Mouse (Mus musculus) gastrocnemius, postnatal 25 days (tissue): ENCODE results near the gene Fbxl12. TPM values are rescaled to one million over a fixed set of nuclear protein-coding genes. Genes with fewer than 3 reads are reported as not detected.
A peak's percentile ranks its signal among the peaks of the same experiment; 100 is the strongest.
"Not testable (repeated sequence)": the region's sequence is repeated elsewhere in the genome, so short reads cannot be mapped to it uniquely, and the experiment has no call there.

Experiments used
- DNase-seq: peaks from one replicate; pipeline ENCODE4 v3.0.0; 2022
- long read RNA-seq, 2 experiments: library from polyadenylated mRNA; stranded (forward); transcript quantifications; one replicate each; pipeline ENCODE4 v2.0.0; 2021
- total RNA-seq, 2 experiments: library from RNA; stranded (reverse); gene quantifications; 1 replicate in 1 of 2; 2 replicates in 1 of 2; pipeline ENCODE4 v1.2.3; 2021

Fbxl12 gene
- 1 to 10 TPM; 4.7 to 5.1 TPM for total RNA-seq
- long read RNA-seq, experiment 1, partial matches to known transcripts = 0 of 6 reads
- long read RNA-seq, experiment 1, other reads (novel, unspliced or antisense) = 2 of 6 reads
- long read RNA-seq, experiment 2, partial matches to known transcripts = 0 of 1 reads
- long read RNA-seq, experiment 2, other reads (novel, unspliced or antisense) = 1 of 1 reads

DNA sequence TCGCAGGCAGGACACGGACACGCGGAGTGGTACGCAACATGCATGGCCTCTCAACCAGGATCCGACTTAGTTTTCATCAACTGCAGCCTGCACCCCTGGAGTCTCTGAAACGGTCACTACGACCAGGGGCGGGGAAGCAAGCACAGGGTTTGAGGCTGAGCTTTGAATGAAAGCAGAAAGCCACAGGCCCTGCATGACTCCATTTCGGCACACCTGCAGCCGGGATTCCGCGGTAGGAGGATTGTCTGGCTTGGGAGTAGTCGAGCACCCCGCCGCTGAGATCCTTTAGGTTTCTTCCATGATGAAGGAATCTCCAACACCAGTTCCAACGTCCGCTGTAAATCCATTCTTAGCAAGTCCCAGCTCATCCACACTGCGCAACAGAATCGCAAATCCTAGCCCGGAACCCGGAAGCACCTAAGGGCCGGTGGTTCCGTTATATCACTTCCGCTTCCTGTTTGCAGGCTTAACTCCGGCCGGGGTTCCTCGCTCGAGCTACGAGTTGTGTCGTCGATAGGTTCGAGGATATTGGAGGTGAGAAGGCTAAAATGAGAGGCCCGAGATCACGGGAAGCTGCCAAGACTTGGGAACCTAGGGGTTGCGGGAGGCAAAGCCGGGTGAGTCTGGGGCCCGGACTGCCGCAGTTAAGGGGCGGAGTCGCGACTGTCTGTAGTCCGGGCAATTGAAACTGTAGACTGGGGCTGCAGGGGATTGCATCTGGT, at the start of gene Fbxl12:
TSS of gene Fbxl12 (minus strand) at position 408 of the 722 bp plus-strand sequence.
- peak; percentile 60 for DNase-seq

GRCm38 (mm10) chr9:20692863-20693262, 48.3 kb upstream of the Fbxl12 start:
- no peak for DNase-seq

DNA sequence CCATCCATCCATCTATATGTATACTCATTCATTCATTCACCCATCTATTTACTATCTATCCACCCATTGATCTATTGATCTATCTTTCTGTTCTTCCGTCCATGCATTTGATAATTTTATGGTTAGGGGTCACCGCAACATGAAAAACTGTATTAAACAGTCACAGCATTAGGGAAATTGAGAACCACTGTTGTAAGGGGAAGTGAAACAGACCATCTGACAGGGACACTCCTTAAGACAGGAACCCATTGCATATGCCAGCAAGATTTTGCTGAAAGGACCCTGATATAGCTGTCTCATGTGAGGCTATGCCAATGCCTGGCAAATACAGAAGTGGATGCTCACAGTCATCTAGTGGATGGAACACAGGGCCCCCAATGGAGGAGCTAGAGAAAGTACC, 45.9 kb upstream of the Fbxl12 start:
- DNase-seq = not testable (repeated sequence)

DNA sequence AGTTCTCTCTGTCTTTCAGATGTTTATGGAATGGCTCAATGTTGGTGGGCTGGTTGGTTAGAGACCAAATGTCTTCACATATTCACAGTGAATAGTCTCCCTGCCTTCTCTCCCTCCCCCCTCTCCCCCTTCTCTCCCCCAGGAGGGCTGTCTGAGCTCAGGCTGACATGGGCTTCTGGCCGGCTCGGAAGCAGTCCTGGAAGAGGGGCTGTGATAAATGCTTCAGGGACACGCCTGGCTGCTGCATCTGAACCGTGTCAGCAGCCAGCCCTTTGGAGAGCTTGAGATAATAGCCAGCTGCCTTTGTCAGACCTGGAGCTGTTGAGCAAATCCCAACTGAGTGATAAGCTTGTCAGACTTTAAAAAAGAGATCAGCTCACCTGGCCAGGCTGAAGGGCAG, 45.3 kb upstream of the Fbxl12 start:
- DNase-seq = no peak

DNA sequence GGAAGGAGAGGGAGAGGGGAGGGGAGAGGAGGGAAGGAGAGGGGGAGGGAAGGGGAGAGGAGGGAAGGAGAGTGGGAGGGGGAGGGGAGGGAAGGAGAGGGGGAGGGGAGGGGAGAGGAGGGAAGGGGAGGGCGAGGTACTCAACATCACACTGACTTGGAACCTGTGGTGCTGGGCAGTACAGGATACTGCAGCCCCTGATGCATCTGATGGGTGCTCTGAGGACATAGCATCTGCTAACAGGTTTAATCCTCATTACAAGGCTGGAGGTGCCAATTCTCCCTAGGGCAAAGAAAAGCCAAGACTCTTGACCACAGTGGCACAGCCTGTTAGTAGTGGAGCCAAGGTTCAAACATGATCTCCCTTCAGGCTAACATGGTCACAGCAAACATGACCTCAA, 44.8 kb upstream of the Fbxl12 start:
- DNase-seq = no peak

GRCm38 (mm10) chr9:20685081-20685861, 40.7 kb upstream of the Fbxl12 start:
- no peak for DNase-seq

DNA sequence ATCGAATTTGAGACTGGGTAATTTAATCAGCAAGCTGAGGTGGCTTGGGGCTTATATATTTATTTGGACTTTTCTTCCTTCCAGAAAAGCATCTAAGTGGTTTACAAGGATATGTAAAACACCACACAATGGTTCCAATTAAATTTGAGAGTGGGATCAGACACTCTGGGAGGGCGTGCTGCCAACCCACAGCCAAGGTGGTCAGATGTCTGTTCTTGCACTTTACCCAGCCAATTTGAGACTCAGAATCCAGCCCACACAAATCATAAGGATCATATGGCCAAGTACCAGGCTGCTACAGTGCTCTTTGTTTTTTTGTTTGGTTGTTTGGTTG, 37.8 kb upstream of the Fbxl12 start:
- DNase-seq = no peak

- DNase-seq = no peak
These were observed 37.2 kb upstream of the Fbxl12 start for GRCm38 (mm10) chr9:20681546-20682388.

DNA sequence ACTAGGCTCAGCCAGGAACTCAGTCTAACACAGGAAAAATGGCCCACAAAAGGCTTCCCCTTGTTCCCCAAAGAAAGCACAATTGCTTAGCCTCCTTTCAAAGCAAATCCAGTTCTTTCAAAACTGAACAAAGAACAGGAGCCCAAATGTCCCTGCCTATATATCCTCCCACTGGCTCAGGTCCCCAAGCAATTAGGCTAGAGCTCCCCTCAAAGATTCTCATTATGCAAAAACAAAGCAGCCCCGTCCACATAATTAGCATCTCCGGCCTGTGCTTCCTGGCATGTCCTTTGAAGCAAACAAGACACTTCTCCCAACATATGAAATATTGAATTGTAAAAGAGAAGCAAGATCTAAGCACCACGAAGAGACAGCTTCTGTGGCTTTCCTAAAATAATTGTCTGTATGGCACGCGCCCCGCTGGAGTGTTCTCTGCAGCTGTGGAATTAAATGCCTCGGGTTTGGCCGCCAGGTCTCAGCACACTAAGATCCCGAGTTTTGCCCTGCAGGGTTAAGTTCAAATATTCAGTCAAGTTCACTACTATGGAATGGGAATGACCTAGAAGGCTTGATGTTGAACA, 35.9 kb upstream of the Fbxl12 start:
- no peak for DNase-seq

DNA sequence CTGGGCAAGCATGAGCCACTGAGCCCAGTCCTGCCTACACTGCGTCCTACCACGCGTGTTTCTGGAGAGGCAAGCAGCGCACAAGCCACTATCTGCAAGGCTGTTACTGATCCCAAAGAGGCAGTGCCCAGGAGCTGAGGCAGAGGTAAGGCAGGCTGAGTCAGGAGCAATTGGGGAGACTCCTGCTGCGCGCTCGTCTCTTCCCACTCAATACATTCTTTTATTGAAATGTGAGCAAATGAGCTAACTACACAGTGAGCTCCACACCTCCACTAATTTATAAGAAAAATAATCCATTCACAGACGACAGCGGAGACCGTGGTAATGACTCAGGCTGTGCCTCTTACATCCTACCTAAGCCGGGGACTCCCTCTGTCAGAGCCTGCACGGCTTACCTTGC, 33.3 kb upstream of the Fbxl12 start:
- no peak for DNase-seq

DNA sequence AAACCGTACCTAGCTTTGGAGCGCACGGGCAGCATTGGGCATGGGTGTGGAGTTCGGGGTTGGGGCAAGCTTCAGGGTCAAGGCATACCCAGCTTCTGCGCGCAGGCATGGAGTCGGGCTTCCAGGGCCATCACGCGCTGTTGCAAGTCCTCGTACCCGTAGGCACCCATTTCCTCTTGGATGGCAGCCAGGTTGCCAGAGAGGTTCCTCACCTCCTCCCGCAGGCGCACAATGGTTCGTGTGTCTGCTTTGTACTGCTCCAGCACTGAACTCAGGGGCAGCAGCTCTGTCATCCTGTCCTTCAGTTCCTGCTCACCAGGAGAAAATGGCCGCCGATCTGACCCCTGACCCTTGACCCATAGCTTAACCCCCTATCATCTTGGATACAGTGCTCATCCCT, 27.5 kb upstream of the Fbxl12 start:
- DNase-seq = no peak

DNA sequence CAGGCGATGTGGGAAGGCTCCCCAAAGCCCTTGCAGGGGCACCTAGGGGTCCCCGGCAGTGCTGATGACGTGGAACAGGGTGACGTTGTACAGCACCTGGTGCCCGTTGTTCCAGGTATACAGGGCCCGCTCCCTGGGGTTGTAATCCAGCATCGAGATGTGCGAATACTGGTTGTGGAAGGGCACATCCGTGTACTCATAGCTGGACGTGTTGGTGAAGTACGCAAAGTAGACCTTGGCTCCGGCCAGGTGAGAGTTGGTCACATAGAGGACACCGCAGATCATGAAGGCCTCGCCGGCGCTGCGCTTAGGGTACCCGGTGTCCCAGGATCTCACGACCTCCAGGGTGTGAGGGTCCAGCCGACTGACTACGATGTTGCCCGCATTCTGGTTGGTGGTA, 23.5 kb upstream of the Fbxl12 start:
- no peak for DNase-seq

DNA sequence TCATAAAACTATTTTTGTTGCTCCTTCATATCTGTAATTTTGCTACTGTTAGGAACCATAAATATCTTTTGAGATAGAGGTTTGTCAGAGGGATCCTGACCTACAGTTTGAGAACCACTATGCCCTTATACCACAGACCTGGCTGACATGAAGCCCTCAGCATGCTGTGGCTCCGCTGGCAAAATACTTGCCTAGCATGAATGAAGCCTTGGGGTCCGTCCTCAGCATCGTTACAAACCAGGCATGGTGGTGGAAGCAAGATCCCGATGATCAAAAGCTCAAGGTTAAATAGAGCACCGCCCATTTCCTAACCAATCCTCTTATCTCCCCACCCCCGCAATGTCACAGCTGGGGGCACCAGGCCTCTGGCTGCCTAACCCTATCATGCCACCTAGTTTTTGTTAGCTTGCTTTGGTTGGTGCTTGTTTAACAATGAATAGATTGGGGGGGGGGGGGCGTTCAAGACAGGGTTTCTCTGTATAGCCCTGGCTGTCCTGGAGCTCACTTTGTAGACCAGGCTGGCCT, 22.0 kb upstream of the Fbxl12 start:
- no peak for DNase-seq

- no peak for DNase-seq
These were observed 21.4 kb upstream of the Fbxl12 start for GRCm38 (mm10) chr9:20665925-20666324.

GRCm38 (mm10) chr9:20664982-20665637, 20.5 kb upstream of the Fbxl12 start:
- no peak for DNase-seq

DNA sequence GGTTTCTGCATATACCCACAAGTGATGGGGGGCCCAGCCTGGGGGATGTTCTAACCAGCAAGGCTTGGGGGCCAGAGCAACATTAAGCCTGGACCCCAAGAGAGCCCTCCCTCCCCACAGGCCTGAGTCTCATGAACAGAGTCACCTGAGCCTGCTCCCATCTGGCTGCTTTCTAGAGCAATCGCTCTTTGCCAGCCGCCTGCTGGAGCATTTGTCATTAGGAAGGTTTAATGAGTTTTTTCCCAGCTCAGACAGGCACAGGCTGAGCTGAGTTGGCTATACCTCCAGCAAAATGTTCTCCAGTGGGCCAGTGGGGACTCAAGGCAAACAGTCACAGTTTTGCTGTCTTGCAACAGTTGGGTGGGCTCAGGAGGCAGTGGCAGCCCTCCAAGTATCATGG, 19.8 kb upstream of the Fbxl12 start:
- DNase-seq = no peak

DNA sequence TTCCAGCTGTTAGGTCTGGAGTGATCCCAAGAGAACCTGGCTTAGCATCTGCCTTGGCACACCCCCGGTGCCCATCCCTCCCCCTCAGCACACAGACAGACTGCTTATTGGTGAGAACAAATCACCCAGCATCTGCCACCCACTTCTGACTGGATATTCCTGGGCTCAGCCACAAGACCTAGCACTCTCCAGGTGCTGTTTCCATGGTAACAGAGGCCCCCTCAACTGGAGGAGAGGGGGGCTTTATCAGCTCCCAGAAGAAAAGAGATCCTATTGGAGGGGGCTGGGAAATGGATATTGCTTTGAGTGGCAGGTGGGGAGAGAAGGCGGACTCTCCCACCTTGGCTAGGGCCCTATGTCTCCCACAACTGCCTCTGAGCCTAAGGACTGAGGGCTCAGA, 19.4 kb upstream of the Fbxl12 start:
- DNase-seq = no peak

- DNase-seq = no peak
These were observed 18.3 kb upstream of the Fbxl12 start for GRCm38 (mm10) chr9:20662874-20663273.

DNA sequence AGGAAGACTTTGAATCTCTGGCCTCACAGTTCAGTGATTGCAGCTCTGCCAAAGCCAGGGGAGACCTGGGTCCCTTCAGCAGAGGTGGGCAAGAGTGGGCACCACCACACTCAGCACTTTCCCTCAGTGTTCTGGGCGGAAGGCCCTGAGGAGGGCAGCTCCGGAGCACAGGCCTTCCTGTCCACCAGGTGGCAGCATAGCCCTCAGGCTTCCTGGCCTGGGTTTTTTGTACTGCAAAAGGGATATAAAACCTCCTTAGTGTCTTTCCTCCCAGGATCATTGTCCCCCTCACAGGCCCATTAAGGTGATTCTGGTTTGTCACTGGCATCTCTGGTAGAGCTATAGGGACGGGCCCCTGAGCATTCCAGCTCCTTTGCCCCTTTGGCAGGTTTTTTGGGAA, 17.8 kb upstream of the Fbxl12 start:
- peak; percentile 41 for DNase-seq

DNA sequence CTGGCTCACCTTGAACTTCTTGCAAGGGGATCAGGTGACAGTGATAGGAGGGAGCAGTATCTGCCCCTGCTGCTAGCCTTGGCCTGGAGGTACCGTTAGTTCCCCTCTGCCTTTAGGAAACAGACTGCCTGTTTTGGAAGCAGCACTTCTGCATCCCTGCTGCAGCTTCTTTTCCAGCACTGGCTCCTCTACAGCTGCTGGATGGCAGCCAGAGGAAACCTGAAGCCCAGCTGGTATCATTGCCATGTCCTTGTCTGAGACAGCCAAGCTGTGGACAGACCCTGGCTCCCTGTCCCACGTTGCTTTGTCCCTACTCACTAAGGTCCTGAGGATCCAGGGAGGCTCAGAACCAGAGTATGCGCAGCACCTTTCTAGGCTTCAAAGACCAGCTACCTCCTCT, 13.0 kb upstream of the Fbxl12 start:
- DNase-seq = peak; percentile 59

- no peak for DNase-seq
These were observed 9.3 kb upstream of the Fbxl12 start for GRCm38 (mm10) chr9:20653859-20654258.
